Mouse (Mus musculus) adrenal gland, postnatal 25 days (tissue): ENCODE measurements around the gene Shf. TPM values are rescaled to one million over a fixed set of nuclear protein-coding genes. Genes with fewer than 3 reads are reported as not detected.
"Not testable (repeated sequence)": the region's sequence is repeated elsewhere in the genome, so short reads cannot be mapped to it uniquely, and the experiment has no call there.

ENCODE experiments used
- DNase-seq: peaks from one replicate; pipeline ENCODE4 v3.0.0; 2021; ENCODE audit warnings: mixed read lengths
- total RNA-seq: library from RNA; stranded (reverse); gene quantifications from 2 replicates; pipeline ENCODE4 v1.2.3, GENCODE M21; 2021

Shf gene
- total RNA-seq, 1 experiment from 2014 or later = 11.4 TPM

GRCm38 (mm10) chr2:122348531-122349131 lies 20.3 kb downstream of the Shf start:
- DNase-seq = peak; percentile 90

GRCm38 (mm10) chr2:122347257-122347656 lies 21.7 kb downstream of the Shf start:
- DNase-seq = no peak

GRCm38 (mm10) chr2:122346164-122346563 lies 22.8 kb downstream of the Shf start:
- not testable (repeated sequence) for DNase-seq

- no peak for DNase-seq
Measured at GRCm38 (mm10) chr2:122345106-122345893, 23.7 kb downstream of the Shf start.

- no peak for DNase-seq
Measured at GRCm38 (mm10) chr2:122337291-122337690, 31.7 kb downstream of the Shf start.

GRCm38 (mm10) chr2:122334170-122334569 lies 34.8 kb downstream of the Shf start:
- no peak for DNase-seq

- no peak for DNase-seq
Measured at GRCm38 (mm10) chr2:122332222-122332621, 36.7 kb downstream of the Shf start.

GRCm38 (mm10) chr2:122330317-122330716 lies 38.6 kb downstream of the Shf start:
- not testable (repeated sequence) for DNase-seq

- no peak for DNase-seq
Measured at GRCm38 (mm10) chr2:122327986-122328385, 41.0 kb downstream of the Shf start.

- DNase-seq = no peak
Measured at GRCm38 (mm10) chr2:122325361-122325760, 43.6 kb downstream of the Shf start.

- no peak for DNase-seq
Measured at GRCm38 (mm10) chr2:122324586-122324985, 44.4 kb downstream of the Shf start.

- DNase-seq = no peak
Measured at GRCm38 (mm10) chr2:122323960-122324359, 45.0 kb downstream of the Shf start.

- no peak for DNase-seq
Measured at GRCm38 (mm10) chr2:122317384-122317783, 51.6 kb downstream of the Shf start.

GRCm38 (mm10) chr2:122315372-122315771 lies 53.6 kb downstream of the Shf start, which contains the start of gene Duox1:
Duox1 (plus strand) TSS chr2:122315672.
- DNase-seq = no peak

- DNase-seq = no peak
Measured at GRCm38 (mm10) chr2:122313536-122313935, 55.4 kb downstream of the Shf start, which contains the start of gene Duoxa1. Duoxa1 (minus strand) TSS chr2:122313730.

GRCm38 (mm10) chr2:122312722-122313417 lies 56.1 kb downstream of the Shf start:
- DNase-seq = peak; percentile 55

- DNase-seq = no peak
Measured at GRCm38 (mm10) chr2:122311561-122311960, 57.4 kb downstream of the Shf start.

GRCm38 (mm10) chr2:122309647-122310046 lies 59.3 kb downstream of the Shf start:
- no peak for DNase-seq

GRCm38 (mm10) chr2:122306184-122306583 lies 62.8 kb downstream of the Shf start:
- peak; percentile 58 for DNase-seq

- no peak for DNase-seq
Measured at GRCm38 (mm10) chr2:122305097-122305892, 63.7 kb downstream of the Shf start.

- no peak for DNase-seq
Measured at GRCm38 (mm10) chr2:122304544-122304943, 64.4 kb downstream of the Shf start.

- DNase-seq = peak; percentile 58
Measured at GRCm38 (mm10) chr2:122302574-122303241, 66.3 kb downstream of the Shf start.
